Mouse (Mus musculus): ENCODE measurements at regions not wholly inside any gene's neighbourhood (a gene's known extent, or its start where the extent isn't known, plus 50 kb on each side); places are given as distances from the start of the nearest gene placed in this dataset.

GRCm38 (mm10) chr1:90428334-90428733 is 174.4 kb upstream of the Cops8 start:
- TF ChIP-seq CTCF (IDR thresholded peaks at IDR 0.05; ENCODE audit: borderline replicate concordance, insufficient read depth, low read length) (no peak), POLR2A (IDR thresholded peaks at IDR 0.05; ENCODE audit: low read depth, low read length) (no peak)
